Mouse (Mus musculus) stomach, embryonic 16.5 days (tissue): ENCODE measurements around the gene Cd9. TPM values are rescaled to one million over a fixed set of nuclear protein-coding genes. Genes with fewer than 3 reads are reported as not detected.

Experiments used
- ATAC-seq: fragments of 200-750 bp; cut with Nextera tagmentation; 2 replicates; pipeline ENCODE4 v1.8.0; 2017; ENCODE audit warnings: moderate number of reproducible peaks, moderate TSS enrichment; ENCODE audit not compliant: insufficient read depth, low FRiP score
- H3K27ac ChIP-seq: fragments of 300-500 bp; sonication (generic); 2 replicates; pipeline ENCODE4 v1.5.1; 2014; ENCODE audit warnings: low read length
- H3K27me3 ChIP-seq: fragments of 300-500 bp; sonication (generic); 2 replicates; pipeline ENCODE4 v1.6.1; 2014; ENCODE audit warnings: low read length, control low read depth, mixed read lengths; ENCODE audit not compliant: control insufficient read depth, insufficient read depth
- H3K36me3 ChIP-seq: fragments of 300-500 bp; sonication (generic); 2 replicates; pipeline ENCODE4 v1.6.1; 2014; ENCODE audit warnings: low read length; ENCODE audit not compliant: control insufficient read depth, insufficient read depth
- H3K4me1 ChIP-seq: fragments of 300-500 bp; sonication (generic); 2 replicates; pipeline ENCODE4 v1.6.1; 2014; ENCODE audit warnings: low read length, control low read depth, mixed read lengths; ENCODE audit not compliant: control insufficient read depth, insufficient read depth
- H3K4me2 ChIP-seq: fragments of 300-500 bp; sonication (generic); 2 replicates; pipeline ENCODE4 v1.6.1; 2014; ENCODE audit warnings: low read depth, low read length, mixed read lengths
- H3K4me3 ChIP-seq: fragments of 300-500 bp; sonication (generic); replicated peaks from 2 replicates; pipeline ENCODE4 v1.5.1; 2014; ENCODE audit warnings: mild to moderate bottlenecking, low read length
- H3K9ac ChIP-seq: fragments of 300-500 bp; sonication (generic); 2 replicates; pipeline ENCODE4 v1.6.1; 2014; ENCODE audit warnings: low read length
- H3K9me3 ChIP-seq: fragments of 300-500 bp; sonication (generic); replicated peaks from 2 replicates; pipeline ENCODE4 v1.6.1; 2016; ENCODE audit warnings: low read length, control low read depth; ENCODE audit not compliant: control insufficient read depth
- WGBS: fragments of 180-500 bp; shearing (Covaris S2); extraction: QIAGEN DNeasy Blood & Tissue Kit; methylation state at CpG from one replicate; pipeline ENCODE4 v1.1.7; 2014; 5-methylcytosine and 5-hydroxymethylcytosine counted together
- polyA plus RNA-seq: library from polyadenylated mRNA; unstranded; fragments of >200 nt; fragmentation: Nextera tagmentation; extraction: Ambion mirVana; gene quantifications from 2 replicates; pipeline ENCODE4 v1.2.1, GENCODE M21; 2015

The Cd9 gene
- polyA plus RNA-seq, 1 experiment from 2014 or later = 452 TPM

DNA sequence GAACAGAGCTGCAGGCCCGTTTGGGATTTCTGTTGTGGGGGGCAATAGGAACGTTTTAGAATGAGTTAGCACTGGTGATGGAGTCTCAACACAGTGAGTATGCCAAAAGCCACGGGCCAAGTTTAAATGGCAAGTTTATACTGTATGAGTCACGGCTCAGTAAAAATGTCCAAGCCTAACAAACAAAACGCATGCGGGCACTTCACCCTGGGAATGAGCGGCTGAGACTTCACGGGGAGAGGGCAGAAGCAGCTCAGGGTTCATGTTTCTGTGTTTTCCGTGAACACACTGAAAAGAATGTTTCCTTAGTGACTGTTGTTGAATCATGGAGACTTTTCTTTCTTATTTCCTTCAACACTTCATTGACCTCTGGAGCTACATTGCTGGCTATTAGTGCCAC lies 81.3 kb downstream of the Cd9 start:
- 63% methylated on average over 9 of the region's 9 CpGs for WGBS
- H3K4me1 ChIP-seq = peaks cover 11% of the 10 kb centered on the region; the same call in 1 of the 2 replicates
- no peak overlapping the region for H3K4me2 ChIP-seq
- H3K9me3 ChIP-seq = 0 out of 2 replicates have a peak, but pooled peaks cover 4% of the 10 kb centered on the region
- ATAC-seq = no peak
- H3K27me3 ChIP-seq = no peaks in the 10 kb centered on the region
- no peak overlapping the region for H3K9ac ChIP-seq
- H3K36me3 ChIP-seq = no peaks in the 10 kb centered on the region
- H3K4me3 ChIP-seq = no peak overlapping the region
- no peak overlapping the region for H3K27ac ChIP-seq

DNA sequence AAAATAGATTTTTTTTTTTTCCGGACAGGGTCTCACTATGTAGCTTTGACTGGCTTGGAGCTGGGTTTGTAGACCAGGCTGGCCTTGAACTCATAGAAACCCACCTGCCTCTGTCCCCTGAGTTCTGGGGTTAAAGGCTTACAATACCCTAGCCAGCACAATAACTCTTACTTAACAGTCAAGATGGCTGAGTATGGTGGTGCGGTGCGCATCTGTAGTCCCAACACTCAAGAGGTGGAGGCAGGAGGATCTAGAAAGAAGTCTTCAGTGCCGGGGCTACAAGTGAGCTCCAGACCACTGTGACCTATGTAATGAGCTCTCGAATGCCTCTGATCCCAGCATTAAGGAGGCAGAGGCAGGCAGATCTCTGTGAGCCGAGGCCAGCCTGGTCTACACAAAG lies 82.9 kb downstream of the Cd9 start:
- Histone ChIP-seq H3K27ac (no peak overlapping the region), H3K36me3 (no peaks in the 10 kb centered on the region), H3K27me3 (no peaks in the 10 kb centered on the region), H3K4me2 (no peak overlapping the region), H3K9me3 (0 out of 2 replicates have a peak, but pooled peaks cover 4% of the 10 kb centered on the region), H3K4me1 (peaks cover 11% of the 10 kb centered on the region; the same call in 1 of the 2 replicates), H3K9ac (no peak overlapping the region), H3K4me3 (no peak overlapping the region)
- WGBS = 85% methylated on average over 6 of the region's 6 CpGs
- no peak for ATAC-seq

DNA sequence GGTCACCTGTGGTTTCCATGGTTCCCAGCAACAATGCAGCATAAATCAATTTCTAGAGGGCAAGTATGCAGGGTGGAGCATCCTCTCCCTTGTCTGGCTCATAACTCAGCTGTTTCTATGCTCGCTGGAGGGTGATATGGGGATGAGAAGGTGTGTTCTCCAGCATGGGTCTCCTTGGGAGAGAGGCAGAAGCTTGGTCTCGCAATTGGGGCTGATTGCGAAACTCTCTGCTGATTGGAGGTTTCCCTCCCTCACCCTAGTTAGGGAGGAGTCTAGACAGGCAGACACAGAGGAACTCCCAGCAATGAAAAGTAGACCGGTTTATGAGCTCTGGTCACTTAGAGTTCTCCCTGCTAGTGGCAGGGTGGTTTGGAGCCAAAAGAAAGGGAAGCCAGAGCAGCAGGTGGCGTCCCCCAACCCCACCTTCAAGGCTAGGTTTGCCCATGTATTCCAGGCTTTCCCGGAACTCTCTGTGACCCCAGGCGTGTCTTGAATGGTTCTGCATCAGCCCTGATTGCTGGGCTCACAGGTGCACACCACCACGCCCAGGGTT lies 83.5 kb downstream of the Cd9 start:
- WGBS = 44% methylated on average over 8 of the region's 8 CpGs
- H3K4me2 ChIP-seq = peak overlapping the region; percentile 7; the same call in 1 of the 2 replicates
- peak overlapping the region; percentile 38; the same call in 1 of the 2 replicates for H3K27ac ChIP-seq

DNA sequence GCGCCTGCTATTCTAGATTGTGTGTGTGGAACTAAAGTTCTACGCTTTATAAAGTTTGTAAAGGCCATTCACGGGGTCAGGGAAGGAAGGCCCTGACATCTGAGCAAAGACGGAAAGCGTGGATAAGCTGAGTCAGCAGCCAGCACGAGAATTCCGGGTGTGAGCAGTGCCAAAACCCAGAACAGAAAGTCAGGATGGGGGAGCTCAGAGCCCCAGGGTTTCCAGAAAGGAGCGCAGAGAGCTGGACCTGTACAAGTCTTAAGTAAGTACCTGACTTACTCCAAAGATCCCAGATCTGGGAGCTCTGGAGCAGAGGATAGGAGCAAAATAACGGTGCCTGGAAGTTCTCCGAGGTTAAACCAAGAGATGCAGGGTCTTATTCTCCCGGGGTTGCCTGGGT lies 84.0 kb downstream of the Cd9 start:
- ATAC-seq = no peak
- Histone ChIP-seq H3K36me3 (no peaks in the 10 kb centered on the region), H3K4me3 (no peak overlapping the region), H3K4me2 (no peak overlapping the region), H3K27me3 (no peaks in the 10 kb centered on the region), H3K9ac (no peak overlapping the region), H3K4me1 (peaks cover 11% of the 10 kb centered on the region; the same call in 1 of the 2 replicates), H3K9me3 (0 out of 2 replicates have a peak, but pooled peaks cover 4% of the 10 kb centered on the region), H3K27ac (peak overlapping the region; percentile 1; the same call in 1 of the 2 replicates)
- WGBS = 58% methylated on average over 11 of the region's 11 CpGs

More for the DNA sequence above, 83.5 kb downstream of the Cd9 start:
- peak; percentile 57; the same call in 1 of the 2 replicates for ATAC-seq
- H3K4me3 ChIP-seq = no peak overlapping the region
- peaks cover 11% of the 10 kb centered on the region; the same call in 1 of the 2 replicates for H3K4me1 ChIP-seq
- H3K9me3 ChIP-seq = 0 out of 2 replicates have a peak, but pooled peaks cover 4% of the 10 kb centered on the region
- no peaks in the 10 kb centered on the region for H3K36me3 ChIP-seq
- no peak overlapping the region for H3K9ac ChIP-seq
- no peaks in the 10 kb centered on the region for H3K27me3 ChIP-seq

Other genes with a start within 250 kb of the Cd9 start
- gene Tuba3a, start 208.7 kb downstream of the Cd9 start, polyA plus RNA-seq = 0.26 TPM in 1 of 2 replicates, not detected in the other
- gene Ltbr, start 180.9 kb downstream of the Cd9 start, polyA plus RNA-seq = 69.4 and 73.1 TPM in 2 replicates
- gene Scnn1a, start 174.1 kb downstream of the Cd9 start, polyA plus RNA-seq = 5.8 and 9.7 TPM in 2 replicates
- gene Tnfrsf1a, start 145.4 kb downstream of the Cd9 start, polyA plus RNA-seq = 82.6 and 91.1 TPM in 2 replicates
- 6.3 and 8.2 TPM in 2 replicates for gene Plekhg6, start 114.0 kb downstream of the Cd9 start, polyA plus RNA-seq
- gene Vwf, start 52.0 kb upstream of the Cd9 start, polyA plus RNA-seq = 5.4 and 6.9 TPM in 2 replicates
- gene Ano2, start 195.6 kb upstream of the Cd9 start, polyA plus RNA-seq = 0.19 and 0.27 TPM in 2 replicates